Mouse (Mus musculus): Measurements from ENCODE around the gene Gpatch2. TPM values are rescaled to one million over a fixed set of nuclear protein-coding genes. Genes with fewer than 3 reads are reported as not detected.

Gene Gpatch2
- total RNA-seq (2021) = 10 to 100 TPM; 20.9 to 22.0 TPM
- long read RNA-seq, full-length matches to known transcripts = 23 of 31 reads
- long read RNA-seq, partial matches to known transcripts = 3 of 31 reads
- long read RNA-seq, other reads (novel, unspliced or antisense) = 5 of 31 reads

DNA sequence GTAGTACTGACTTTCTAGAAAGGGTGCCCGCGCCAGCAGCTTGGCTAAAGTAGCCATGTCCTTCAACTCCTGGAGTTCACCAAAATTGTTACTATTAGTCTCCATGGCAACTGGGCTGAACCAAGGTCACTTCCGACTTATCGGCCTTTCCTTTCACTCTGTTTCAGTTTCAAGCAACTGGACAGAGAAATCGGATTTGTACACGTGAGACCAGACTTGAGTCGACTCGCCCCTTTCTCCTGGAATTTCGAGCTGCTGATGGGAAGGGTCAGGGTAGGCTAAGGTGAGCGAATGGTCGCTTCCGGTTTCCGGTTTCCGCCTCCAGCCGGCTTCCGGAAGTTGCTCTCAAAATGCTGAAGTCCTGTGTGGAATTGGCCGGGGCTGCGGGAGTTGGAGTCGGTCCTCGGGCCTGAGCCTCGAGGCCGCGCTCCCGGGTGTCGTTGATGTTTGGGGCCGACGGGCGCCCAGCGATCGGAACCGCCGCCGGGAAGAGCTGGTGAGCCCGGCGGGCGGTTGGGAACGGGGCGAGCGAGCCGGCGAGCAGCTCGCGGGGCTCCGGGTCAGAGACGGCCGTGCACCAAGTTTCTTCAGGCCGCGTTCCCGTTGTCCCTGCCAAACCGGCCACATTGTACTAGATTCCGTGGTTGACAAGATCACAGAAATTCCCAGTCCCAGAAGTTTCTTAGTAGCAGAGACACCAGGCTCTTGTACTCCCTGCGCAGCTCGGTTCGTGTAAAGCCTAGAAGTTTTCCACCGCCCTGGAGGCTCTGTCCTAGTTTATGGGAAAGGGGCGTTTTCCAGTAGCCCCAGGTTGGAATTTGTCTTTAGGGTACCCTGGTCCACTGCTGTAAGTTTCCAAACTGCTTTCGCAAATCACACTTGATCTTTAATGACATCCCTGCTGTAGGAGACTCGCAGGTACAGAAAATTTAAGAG lies at the start of gene Gpatch2, which contains the start of gene Spata17:
Gene Gpatch2 (plus strand): TSS at position 328 of the 936 bp plus-strand sequence.
Gene Spata17 (minus strand): TSS at position 285 of the 936 bp plus-strand sequence.
- peak; percentile 68 to 82 for DNase-seq (ENCODE audit: low spot score in 2 of 2)

DNA sequence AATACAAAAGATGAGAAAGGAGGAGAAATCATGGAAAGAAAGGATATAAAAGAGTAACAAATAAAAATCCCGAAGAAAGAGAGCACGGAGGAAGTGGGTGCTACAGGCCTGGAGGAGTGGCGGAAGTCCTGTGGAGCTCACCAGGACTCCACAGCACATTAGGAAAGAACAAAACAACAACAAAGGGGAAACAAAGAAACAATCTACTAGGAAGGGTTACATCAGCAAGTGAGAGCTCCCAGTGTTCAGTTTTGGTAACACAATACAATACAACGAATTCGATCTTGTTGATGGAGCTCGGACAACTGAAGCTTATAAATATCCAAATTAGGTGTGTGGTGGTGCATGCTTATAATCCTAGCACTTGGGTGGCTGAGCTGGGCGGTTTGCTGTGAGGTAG lies 45.7 kb upstream of the Gpatch2 start:
- DNase-seq (ENCODE audit: low spot score in 2 of 2) = no peak

DNA sequence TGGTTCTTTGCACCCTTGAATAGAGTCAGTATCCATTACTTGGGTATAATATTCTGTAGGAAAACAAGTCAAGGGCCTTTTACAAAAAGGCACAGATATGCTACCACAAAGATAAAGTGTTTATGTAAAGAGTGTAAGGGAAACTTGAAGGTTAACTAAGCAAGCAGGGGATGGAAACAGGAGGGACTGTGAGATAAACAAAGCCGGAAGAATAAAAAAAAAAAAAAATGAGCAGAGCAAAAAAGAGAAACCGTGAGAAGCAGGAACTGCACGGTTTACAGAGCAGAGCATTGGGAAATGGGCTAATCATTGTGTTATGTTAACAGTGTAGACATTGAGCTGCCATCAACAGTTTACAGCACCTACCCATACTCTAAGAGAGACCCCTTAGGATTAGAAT lies 44.9 kb upstream of the Gpatch2 start:
- no peak for DNase-seq (ENCODE audit: low spot score in 2 of 2)

DNA sequence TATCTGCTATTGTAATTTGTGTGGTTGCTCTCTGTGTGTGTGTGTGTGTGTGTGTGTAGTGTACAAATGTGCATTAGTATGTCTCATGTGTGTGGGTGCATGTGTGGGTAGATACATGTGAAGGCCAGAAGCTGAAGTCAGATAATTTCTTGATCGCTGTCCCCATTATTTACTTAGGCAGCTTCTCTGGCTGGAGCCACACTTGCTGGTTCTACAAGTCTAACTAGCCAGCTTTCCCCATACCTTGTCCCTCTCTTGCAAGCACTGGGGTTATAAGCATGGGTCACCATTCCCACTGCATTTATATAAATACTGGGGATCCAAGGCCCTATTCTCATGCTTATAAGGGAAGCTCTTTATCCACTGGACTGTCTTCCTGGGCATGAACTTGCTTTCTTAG lies 39.3 kb upstream of the Gpatch2 start:
- DNase-seq (ENCODE audit: low spot score in 2 of 2) = no peak

DNA sequence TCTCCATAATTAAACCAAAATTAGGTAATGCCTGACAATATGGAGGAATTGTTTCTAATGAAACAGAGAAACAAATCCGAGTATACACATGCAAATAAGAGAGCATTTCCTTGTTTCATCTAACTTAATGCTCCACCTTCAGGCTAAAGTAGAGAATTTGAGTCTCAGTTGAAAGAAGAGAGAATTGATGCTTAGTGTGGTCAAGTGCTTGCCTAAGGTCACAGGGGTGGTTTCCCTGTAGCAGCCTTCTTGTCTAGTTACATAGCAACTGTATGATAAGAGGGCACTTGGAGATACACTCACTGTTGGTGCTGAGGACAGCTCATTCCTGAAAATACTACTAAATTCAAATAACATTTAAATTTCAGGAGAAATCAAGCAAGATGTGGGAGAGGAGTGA lies 36.8 kb upstream of the Gpatch2 start:
- no peak for DNase-seq (ENCODE audit: low spot score in 2 of 2)

DNA sequence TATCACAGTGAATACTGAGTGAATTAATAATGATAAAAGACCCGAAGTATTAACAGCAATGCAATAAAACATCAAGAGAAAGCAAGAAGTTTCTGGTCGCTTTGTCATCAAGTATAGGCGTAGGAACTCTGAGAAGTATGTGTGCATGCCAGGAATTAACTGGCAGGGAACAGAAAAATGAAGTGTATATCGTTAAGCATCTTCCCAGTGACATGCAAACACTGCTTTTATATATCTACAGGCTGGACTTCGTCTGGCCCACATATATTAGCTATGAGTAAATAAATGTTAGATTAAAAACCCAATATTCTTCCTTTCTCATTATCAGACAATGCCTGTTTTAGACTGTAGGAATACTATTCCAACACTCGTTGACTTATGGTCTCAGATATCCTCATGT lies 9.8 kb upstream of the Gpatch2 start:
- no peak for DNase-seq (ENCODE audit: low spot score in 2 of 2)

DNA sequence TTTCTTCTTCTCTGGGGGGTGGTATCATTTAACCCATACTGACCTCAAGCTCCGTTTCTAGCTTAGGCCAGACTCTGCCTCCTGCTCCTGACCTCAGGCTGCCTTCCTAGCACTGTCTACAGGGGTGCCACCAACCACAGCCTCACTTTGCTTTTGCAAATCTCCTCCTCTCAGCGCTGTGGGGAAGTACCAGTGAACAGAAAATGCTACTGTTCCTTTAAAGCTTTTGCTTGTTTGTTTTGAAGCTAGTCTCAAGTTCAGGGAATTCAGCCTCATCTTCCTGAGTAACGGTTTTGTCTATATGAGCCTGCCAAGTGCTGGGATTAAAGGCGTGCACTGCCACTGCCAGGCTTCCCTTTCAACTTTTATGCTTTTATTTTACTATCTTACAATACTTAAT lies 5.8 kb upstream of the Gpatch2 start:
- DNase-seq (ENCODE audit: low spot score in 2 of 2) = no peak

DNA sequence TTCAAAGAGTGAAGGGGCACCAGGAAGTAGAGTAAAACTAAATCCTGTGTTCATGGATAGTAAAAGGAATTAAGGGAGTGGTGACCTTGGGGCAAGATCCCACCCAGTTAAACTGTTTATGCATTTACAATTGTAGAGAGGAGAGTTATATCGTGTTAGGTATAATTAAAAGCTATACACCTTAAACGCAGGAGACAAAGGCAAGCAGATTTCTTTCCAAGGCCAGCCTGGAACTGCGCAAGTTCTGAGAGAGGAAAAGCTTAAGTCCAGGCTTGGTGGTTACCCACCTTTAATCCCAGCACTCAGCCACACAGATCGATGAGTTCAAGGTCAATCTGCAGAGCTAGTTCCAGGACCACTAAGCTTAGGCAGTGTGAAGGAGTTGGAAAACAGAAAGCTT lies 4.6 kb upstream of the Gpatch2 start:
- DNase-seq (ENCODE audit: low spot score in 2 of 2) = no peak

DNA sequence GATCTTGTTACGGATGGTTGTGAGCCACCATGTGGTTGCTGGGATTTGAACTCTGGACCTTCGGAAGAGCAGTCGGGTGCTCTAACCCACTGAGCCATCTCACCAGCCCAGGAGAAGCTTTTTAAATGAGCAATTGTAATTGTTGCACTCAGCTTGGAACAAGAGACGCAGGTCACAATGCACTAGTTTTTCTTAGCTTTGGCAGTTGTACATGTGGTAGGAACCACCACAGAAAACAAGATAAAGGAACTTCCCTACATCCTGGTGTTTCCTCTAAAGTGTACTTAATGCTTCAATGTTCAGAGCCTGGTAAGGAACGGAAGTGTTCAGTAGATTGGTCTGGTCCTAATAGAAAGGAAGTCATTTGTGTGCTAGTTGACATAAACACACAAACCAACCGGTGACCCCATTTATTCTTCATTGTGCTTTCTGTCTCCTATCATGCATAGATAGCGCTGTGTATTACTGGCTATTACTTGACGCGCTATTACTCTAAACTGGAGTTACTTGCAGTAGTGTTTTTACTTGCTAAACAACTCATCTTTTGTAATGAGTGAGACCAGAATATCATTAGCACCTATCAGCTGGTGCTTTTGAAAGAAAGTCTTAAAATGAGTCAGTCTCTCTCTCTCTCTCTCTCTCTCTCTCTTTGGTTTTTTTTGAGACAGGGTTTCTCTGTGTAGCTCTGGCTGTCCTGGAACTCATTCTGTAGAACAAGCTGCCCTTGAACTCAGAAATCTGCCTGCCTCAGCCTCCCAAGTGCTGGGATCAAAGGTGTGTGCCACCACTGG lies 1.5 kb downstream of the Gpatch2 start:
- DNase-seq (ENCODE audit: low spot score in 2 of 2) = no peak

DNA sequence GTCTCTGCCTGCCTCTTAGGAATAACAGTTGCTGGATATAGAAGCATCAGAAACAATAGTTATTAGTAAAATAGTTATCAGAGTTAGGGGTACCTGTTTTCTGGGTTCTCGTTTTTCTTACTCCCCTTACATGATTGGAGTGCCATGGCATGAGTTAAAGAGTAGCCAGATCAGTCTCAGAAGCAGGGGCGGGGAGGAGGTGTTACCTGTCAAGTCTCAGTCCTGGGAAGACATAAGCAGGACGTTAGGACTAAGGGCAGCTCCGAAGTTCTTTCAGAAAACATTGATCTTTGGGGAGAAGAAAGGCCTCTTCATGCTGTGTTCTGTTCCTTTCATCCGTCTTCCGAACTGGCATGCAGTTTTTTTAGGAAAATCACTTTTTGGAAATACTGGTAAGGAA lies 5.4 kb downstream of the Gpatch2 start:
- DNase-seq (ENCODE audit: low spot score in 2 of 2) = no peak

DNA sequence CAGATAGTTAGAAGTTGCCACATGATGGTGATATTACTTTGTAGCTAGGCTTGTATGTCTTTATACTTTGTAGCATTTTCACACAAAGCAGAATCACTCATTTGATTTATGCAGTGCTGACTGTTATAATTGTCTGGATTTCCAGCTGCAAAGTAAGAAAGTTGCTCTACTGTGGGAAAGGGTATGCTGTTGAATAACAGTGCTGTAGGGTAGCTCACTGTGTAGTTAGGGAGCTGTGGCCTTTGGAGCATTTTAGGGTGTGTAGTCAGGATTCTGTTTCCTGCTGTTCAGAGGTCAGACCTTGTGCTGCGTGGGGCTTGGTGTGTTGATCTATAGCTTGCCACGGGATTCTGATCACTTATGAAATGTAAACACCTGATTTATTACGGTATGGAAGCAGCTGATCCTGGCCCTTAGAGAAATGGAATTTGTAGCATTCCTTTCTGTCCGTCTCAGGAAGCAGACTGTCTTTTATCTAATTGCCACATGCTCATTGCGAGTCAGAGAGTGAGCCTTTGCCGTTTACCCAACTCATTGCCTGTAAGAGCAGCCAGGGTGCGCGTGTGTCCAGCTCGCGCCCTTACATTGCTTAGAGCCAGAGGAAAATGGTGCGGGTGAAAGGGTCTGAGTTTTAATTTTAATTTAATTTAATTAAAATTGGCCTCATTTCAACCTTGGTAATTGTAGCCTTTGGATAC lies 11.2 kb downstream of the Gpatch2 start:
- DNase-seq (ENCODE audit: low spot score in 2 of 2) = no peak

DNA sequence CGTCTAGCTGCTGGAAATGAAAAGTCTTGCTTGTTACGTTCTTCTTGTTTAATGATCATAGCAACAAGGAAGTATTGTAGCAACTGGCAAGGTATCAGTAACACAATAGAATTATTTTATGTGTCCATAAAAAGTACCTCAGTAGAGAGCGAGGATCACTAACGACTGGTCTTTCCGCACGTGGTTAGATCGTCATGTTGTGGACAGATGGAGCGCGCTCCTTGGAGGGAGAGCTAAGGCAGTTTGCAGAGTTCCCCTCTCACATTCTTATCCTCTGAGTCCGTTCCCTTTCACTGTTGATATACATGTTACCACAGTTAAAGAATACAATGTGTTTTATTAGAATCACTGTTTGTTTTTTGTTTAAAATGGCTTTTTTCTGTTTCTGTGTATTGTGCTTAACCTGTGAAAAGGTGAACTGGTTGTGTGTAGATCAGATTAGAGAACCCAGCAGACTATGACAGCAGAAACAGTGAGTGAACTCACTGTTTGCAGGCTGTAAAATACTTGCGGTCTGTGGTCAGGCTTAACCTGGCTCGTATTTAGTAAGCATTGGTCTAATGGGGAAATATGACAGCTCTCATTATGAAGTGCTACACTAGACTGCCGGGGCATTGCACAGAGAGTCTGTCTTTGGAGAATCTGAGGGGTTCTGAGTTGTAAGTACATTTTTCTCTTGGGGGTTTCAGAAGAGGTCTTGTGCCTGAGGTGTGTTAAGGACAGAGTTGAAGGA lies 13.3 kb downstream of the Gpatch2 start:
- no peak for DNase-seq (ENCODE audit: low spot score in 2 of 2)

DNA sequence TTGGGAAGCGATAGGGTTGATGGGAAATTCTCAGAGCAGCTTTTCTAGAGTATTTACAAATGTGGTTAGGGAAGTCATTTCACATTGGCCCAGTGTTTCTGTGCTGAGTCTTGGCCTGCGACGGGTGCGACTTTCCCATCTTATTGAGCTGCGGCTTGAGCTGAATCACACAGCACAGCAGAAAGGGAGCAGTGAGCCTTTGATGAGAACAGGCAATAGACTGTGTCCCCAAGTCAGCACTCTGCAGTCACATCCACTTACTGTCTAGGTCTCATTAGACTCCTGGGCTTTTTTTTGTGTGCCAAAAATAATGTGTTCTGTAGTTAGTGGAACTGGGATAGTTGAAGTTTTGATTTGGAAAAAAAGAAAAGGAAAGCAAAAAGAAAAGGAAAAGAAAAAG lies 14.9 kb downstream of the Gpatch2 start:
- DNase-seq (ENCODE audit: low spot score in 2 of 2) = no peak

DNA sequence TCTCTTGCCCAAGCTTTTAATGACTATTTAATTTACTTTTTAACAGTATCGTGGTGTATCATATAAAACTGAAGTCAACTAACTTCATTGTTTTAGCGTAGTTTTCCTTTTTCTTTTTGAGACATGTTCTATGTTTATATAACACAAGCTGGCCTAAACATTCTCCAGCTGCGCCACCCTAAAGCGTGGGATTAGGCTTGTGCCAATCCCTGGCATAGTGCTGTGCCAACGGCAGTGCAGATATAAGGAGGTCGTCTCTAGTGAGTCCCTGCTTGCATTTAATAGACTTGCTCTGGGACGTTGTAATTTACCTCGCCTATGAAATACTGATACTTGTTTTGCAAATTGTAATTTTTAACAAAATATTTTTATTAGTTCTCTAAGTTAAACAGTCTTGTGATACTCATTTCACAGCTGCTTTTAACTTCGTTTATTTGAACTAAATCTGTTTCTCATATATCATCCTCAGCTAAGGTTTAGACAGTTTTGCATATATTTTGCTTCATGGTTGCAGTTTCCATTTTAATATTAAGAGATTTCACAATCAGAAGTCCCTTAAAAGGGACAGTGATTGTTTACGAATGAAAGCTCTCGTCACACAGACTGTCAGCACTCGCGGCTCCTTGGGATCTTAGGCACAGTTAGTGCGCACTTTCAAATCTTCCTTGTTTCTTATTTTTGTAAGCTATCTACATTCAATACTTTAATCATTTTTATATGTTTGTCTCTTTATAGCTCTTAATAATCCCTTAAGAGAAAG lies 17.1 kb downstream of the Gpatch2 start:
- DNase-seq (ENCODE audit: low spot score in 2 of 2) = no peak

DNA sequence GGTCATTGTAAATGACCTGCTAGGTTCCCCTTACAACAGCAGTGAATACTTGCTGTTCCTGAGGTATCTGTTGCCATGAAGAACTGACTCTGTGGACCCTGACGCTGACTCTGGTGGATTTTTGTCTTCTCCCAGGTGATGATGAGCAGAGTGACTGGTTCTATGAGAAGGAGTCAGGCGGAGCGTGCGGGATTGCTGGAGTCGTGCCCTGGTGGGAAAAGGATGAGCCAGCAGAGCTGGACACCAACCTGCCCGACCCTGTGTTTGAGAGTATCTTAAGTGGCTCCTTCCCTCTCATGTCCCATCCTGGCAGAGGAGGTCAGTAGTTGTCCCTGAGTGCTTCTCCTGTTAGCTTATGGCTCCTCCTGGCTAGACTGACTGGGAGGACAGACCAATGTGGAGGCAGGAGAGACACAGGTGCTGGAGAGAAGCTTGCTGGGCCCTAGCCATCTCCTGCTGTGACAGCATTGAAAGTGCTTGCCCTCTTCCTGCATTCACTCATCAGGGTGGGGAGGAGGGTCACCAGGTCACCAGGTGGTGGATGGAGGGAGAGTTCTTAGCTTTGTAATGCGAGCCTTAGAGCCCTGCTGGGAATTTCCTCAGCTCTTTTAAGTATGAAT lies 17.8 kb downstream of the Gpatch2 start:
- no peak for DNase-seq (ENCODE audit: low spot score in 2 of 2)

DNA sequence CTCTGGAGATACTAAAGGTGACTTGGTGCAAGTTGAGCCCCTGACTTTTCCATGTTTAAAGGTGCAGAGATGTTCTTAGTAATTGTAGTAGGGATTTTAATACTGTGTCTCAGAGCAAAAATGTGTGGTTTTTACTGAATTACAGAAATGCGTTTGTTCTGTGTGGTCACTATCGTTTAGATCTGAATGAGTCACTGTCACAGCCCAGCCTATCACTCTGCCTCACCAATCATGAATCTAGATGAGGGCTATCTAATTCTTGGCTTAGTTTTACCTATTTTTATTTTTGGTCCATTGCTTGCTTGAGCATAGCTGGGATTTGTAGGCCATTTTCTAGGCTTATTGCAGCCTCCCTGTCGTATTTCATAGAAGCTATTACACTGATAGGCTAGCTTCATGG lies 19.9 kb downstream of the Gpatch2 start:
- DNase-seq (ENCODE audit: low spot score in 2 of 2) = no peak

DNA sequence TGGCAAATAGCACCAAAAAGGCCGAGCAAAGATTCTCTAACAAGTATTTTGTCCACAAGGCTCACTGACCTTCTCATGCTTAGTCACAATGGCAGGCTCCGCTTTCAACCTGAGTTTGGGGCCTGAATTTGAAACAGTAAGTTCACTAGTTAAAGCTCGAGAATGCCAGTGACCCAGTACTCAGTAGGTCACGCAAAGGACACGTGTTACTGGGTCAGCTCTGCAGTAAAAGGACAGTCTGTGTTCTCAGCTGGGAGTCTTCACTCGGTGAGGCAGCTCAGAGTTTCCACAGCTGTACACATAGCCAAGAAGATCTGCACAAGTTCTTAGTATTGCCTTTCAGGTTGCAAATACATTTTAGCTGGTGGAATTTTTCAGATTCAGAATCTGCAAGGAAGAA lies 21.0 kb downstream of the Gpatch2 start:
- no peak for DNase-seq (ENCODE audit: low spot score in 2 of 2)

DNA sequence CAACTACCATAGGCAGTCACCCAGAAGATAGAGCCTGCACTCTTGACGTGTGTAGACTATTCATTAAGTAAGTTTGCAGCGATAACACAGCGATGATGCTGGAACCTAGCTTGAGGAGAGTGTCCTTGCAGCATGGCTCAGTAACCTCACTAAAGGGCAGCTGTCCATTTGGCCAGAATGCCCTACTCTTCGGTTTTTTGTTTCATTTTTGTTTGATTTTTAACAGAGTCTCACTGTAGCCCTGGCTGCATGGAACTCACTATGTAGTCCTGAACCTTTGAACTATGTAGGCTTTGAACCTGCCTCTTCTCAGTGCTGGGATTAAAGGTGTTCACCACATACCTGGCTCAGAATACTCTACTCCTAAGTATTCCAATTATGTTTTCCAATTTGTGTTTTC lies 22.8 kb downstream of the Gpatch2 start:
- no peak for DNase-seq (ENCODE audit: low spot score in 2 of 2)

DNA sequence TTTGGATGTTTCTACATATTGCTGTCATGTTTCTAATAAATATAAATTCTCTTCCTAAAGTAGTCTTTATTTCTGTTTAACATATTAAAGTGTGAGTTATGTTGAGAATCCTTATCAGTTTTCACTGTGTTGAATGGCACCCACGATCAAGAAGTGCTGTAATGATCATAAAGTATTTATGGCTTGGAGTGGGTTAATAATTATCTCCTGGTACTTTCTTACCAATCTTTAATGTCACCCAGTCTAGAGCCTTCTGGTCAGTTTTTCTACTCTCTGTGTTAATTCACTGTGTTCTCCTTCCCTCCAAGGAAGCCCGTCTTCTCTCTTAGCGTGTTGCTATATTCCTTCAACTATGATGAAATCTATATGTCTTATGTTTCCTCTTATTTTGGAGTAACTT lies 25.0 kb downstream of the Gpatch2 start:
- DNase-seq (ENCODE audit: low spot score in 2 of 2) = no peak

DNA sequence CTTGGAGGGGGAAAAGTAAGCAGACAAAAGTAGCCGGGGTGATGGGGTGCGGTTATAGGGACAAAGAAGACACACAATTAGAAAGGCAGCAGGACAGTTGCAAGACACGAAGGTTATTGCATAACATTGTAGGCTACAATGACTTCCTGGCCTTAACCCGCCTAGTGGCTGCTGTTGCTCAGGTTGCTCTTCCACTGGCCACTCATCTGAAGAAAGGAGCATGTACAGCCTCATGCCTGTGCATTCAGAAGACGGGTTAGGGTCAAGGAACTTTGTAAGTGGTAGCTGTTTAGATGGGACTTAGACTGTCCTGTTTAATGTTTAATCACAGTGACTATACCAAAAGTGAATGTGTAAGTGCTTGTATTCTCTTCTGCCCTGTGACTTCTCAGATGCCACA lies 26.0 kb downstream of the Gpatch2 start:
- DNase-seq (ENCODE audit: low spot score in 2 of 2) = no peak
